Mouse (Mus musculus) cerebellum, adult 2 months (tissue): ENCODE results near the gene Gpr183.

Experiments used
- CTCF ChIP-seq: fragments of 200-500 bp; IDR thresholded peaks from 2 replicates; pipeline ENCODE4 v1.5.1; 2011; ENCODE audit warnings: low read depth, mild to moderate bottlenecking, control low read depth, low read length, moderate library complexity, borderline replicate concordance; ENCODE audit not compliant: insufficient read depth
- POLR2A ChIP-seq: fragments of 200-500 bp; IDR thresholded peaks from 2 replicates; pipeline ENCODE4 v1.6.1; 2011; ENCODE audit warnings: low read length, control low read depth, borderline replicate concordance; ENCODE audit not compliant: insufficient read depth

DNA sequence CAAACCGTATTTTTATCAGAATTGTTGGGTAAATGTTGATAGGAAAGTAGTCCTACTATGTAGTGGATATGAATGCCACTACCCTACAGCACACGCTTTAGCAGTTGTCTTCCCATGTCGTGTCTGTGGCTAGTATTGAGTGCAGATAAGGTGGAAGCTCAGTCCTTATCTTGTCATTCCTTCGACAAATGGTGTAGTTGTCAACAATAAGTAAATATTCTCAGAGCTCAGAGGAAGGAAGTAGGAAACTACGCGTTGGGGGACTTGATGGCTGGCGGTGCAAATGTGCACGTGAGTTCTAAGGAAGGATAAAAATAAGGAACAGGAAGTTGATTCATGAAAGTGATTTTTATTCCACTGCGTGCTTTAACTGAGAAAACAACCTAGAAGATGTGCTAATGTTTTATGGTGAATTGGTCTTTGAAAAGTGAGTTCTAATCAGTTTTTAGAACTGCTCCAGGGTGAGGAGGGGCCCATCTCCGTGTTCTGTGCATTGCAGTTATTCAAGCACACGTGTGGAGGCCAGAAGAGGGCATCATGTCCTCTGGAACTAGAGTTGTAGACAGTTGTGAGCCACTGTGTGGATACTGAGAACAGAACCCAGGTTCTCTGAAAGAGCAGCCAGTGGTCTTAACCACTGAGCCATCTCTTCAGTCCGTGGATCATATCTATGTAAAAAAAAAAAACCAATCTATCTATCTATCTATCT is 35.6 kb downstream of the Gpr183 start:
- no peak for TF ChIP-seq CTCF
- no peak for TF ChIP-seq POLR2A
